Mouse (Mus musculus): ENCODE data around the gene Susd4.

Gene Susd4

GRCm38 (mm10) chr1:182776749-182777410, 13.2 kb downstream of the Susd4 start:
- no peak for TF ChIP-seq GATA4 (IDR thresholded peaks at IDR 0.05; ENCODE audit: insufficient replicate concordance, low read length)

DNA sequence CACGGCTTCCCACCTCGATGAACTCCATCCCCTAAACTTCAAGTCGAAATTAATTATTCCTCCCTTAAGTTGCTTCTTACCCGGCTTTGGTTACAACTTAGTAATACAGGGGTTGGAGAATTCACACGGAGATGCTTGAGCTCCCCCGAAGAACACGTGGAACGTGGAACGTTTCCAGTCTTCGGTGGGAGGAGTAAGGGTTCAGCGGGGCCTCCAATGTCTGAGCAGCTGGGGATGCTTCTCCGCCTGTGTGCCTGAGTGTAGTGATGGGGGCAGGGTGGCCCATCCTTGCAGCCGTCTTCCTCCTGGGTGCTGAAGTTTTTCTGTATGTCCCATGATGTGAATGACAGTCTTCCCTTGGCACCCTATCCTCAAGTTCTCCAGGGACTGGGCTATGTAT, 14.6 kb downstream of the Susd4 start:
- TF ChIP-seq GATA4 (IDR thresholded peaks at IDR 0.05; ENCODE audit: insufficient replicate concordance, low read length) = no peak

DNA sequence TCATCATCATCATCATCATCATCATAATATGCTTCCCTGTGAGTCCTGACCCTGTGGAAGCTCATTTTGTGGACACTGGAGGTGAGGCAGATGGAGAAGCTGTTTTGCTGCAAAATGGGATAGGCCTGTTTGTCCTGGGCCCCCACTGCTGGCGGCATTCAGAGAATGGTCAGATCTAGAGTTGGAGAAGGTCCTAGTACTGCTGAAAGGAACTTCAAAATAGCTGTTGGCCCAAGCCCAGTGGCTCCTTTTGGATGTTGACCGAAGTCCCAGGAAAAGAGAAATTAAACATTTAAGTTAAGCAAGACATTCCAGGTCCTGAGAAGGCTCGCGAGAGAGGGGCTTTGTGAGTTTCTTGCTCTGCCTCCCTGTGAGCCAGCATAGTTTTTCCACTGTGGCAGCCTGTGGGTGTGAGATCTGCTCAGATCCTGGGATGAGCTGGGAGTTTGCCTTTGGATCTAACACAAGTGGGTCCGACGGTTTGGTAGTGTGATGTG, 15.4 kb downstream of the Susd4 start:
- TF ChIP-seq GATA4 (IDR thresholded peaks at IDR 0.05; ENCODE audit: insufficient replicate concordance, low read length) = no peak

DNA sequence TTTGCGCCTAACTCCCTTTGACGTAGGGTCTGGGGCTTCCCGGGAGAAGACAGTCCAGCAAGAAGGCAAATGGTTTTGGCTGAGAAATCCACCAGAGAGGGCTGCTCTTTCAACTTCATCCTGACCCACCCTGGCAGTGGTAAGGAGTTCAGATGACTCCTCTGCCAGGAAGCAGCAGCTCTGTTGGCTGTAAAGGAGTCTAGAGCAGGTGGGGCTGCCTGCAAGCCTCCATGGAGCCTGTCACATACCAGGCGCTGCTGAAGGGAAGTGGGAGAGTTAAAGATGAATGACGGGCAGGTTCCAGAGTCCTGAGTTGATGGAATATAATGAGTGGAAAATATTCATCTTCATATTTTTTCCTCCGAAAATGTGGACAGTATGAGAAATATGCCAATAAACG, 20.1 kb downstream of the Susd4 start:
- no peak for TF ChIP-seq GATA4 (IDR thresholded peaks at IDR 0.05; ENCODE audit: insufficient replicate concordance, low read length)

DNA sequence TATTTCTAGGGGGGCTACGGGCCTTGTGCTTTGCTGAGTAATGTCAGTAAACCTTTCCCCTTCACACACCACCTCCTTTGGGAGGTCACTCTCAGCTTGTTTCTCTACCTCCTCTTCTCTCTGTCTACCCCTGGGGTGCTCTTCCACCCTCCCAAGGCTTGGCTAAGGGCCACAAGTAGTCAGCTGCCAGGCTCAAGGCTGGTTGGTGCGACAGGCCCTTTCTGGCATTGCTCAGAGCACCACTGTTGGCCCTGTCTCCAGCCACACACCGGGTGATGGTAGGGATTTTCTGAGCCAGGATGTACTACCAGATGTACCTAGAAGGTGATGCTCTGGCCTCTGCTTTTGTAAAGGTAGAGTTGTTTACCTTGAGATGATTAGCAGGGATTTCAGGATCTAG, 21.1 kb downstream of the Susd4 start:
- TF ChIP-seq GATA4 (IDR thresholded peaks at IDR 0.05; ENCODE audit: insufficient replicate concordance, low read length) = no peak

GRCm38 (mm10) chr1:182785504-182785903, 21.8 kb downstream of the Susd4 start:
- no peak for TF ChIP-seq GATA4 (IDR thresholded peaks at IDR 0.05; ENCODE audit: insufficient replicate concordance, low read length)

DNA sequence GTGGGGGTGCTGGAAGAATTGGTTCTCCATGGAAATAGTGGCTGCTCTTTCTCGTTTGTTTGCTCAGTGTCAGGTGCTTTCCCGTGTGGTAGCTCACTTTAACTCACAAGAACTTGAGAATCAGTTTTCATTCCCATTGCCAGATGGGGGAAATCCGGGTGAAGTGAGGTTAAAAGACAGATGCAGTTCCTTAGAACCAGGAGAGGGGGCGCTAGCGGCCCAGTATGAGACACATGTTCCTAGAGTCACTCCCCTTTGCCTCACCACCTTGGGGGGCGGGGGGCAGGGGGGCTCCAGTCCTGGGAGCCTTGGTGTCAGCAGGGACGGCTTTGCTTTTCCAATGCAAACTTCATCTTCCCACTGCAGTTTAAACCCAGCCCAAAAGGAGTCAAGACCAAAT, 23.4 kb downstream of the Susd4 start:
- TF ChIP-seq GATA4 (IDR thresholded peaks at IDR 0.05; ENCODE audit: insufficient replicate concordance, low read length) = no peak

DNA sequence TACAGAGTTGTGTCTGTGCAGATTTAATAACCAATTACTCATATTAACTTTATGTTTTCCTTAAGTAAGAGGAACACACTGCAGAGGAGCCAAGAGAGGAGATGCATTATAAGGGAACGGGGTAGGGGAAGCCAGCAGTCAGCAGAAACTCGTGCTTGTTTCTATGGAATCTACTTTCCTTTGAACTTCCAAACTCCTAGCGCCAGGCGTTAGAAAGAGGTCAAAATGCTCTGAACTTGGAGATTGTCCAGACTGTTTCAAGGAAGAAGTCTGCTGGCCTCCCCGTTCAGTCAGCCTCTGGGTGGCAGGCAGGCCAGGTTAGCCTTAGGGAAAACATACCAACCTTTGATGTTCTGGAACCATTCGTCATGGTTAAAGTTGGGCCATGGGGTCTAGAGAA, 25.2 kb downstream of the Susd4 start:
- no peak for TF ChIP-seq GATA4 (IDR thresholded peaks at IDR 0.05; ENCODE audit: insufficient replicate concordance, low read length)

DNA sequence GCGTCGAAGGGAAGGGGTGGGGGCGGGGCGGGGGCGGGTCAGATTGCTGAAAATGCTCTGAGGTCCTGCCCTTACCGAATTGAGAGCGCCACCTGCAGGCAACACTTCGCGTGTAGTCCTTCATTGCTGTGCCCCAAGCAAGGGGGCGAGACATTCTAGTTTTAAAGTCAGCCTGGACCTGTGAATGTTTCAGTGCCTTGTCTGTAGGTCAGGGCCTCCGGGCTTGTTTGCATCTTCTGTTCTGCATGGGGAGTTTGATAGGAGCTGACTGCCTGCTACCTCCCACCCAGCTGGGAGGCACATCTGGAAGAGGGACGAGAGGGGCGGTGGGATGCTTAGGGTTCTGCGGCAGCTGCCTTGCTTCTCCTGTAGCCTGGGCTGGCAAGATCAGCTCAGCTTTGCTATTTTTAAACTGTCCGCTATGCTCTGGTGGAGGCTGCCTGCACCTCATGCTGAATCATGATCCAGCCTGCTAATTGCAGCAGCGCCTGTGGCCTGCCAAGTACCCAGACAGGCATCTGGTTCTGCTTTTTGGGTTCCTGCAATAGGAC, 28.9 kb downstream of the Susd4 start:
- no peak for TF ChIP-seq GATA4 (IDR thresholded peaks at IDR 0.05; ENCODE audit: insufficient replicate concordance, low read length)

- no peak for TF ChIP-seq GATA4 (IDR thresholded peaks at IDR 0.05; ENCODE audit: insufficient replicate concordance, low read length)
These were observed 30.6 kb downstream of the Susd4 start for GRCm38 (mm10) chr1:182794221-182794620.

GRCm38 (mm10) chr1:182794628-182795027, 31.0 kb downstream of the Susd4 start:
- no peak for TF ChIP-seq GATA4 (IDR thresholded peaks at IDR 0.05; ENCODE audit: insufficient replicate concordance, low read length)

- TF ChIP-seq GATA4 (IDR thresholded peaks at IDR 0.05; ENCODE audit: insufficient replicate concordance, low read length) = no peak
These were observed 33.4 kb downstream of the Susd4 start for GRCm38 (mm10) chr1:182797048-182797447.

DNA sequence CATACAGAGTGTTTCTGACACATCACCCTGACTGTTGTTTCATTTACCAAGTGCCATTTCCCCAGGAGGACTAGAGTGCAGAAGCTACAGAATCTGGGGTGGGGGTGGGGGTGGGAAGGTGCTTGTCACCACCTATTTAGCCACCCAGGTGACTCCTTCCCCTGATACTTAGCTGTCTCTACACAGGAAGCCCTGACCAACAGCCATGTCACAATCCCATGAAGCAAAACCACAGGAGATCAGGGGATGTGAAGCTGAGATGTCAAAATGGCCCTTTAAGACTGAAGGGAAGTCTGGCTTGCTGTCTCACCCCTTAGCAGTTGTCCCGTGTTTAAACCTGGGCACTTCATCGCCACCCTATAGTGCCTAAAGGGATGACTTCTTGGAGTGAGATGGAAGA, 37.9 kb downstream of the Susd4 start:
- no peak for TF ChIP-seq GATA4 (IDR thresholded peaks at IDR 0.05; ENCODE audit: insufficient replicate concordance, low read length)

GRCm38 (mm10) chr1:182802891-182803290, 39.2 kb downstream of the Susd4 start:
- no peak for TF ChIP-seq GATA4 (IDR thresholded peaks at IDR 0.05; ENCODE audit: insufficient replicate concordance, low read length)

DNA sequence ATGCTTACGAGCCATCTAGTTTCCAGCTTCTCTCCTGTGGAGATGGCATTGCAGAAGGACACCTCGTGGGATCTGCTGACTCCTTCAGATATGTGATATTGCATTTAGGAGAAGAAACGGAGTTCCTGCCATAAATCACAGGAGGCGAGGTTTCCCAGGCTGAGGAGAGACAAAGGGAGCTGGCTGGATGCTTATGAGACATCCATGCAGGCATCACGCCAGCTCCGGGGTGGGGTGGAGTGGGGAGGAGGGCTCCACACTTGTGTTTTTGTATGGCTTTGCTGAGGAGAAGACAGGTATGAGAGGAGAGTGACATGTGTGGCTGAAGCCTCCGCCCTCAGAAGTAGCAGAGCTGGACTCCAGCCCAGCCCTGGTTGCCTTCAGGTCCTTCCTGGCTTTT, 50.3 kb downstream of the Susd4 start:
- no peak for TF ChIP-seq GATA4 (IDR thresholded peaks at IDR 0.05; ENCODE audit: insufficient replicate concordance, low read length)

DNA sequence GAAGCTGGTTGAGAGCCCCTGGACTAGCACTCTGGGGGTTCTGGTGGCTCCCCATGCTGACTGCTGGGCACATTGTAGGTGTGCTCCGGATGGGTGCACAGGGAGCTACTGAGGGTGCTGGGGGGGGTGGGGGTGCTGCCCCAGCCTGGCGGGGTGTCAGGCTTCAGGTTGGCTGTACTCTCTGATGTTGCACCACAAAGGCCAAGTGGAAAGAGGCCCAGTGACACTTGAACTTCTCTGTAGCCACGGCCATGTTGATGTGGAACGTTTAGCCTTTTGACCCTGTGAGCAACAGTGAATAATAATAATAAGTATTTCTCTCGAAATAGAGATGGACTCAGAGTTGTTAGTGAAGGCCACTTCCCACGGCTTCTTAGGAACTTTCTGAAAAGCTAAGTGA, 50.9 kb downstream of the Susd4 start:
- no peak for TF ChIP-seq GATA4 (IDR thresholded peaks at IDR 0.05; ENCODE audit: insufficient replicate concordance, low read length)

DNA sequence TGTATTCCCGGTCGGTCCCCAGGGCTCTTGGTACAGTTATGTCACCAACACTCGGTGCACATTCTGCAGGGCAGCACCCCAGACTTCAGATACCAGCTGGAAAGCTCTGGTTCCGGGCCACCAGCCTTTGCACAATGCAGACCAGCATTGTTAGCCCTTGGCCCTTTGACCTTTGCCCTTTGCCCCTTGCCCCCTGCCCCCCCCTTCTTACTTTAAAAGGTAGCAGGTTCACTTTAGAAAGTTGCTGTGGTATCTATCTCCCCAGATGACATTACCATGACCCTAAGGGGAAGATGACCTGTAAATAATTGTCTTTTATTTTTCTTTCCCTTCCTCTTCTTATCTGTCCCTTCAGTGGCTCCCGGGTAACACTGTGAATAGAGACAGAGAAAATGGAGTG, 53.4 kb downstream of the Susd4 start:
- TF ChIP-seq GATA4 (IDR thresholded peaks at IDR 0.05; ENCODE audit: insufficient replicate concordance, low read length) = no peak

Data from liver, adult (tissue).